Mouse (Mus musculus) neural tube, embryonic 12.5 days (tissue): ENCODE results near the gene Ryr3. TPM values are rescaled to one million over a fixed set of nuclear protein-coding genes. Genes with fewer than 3 reads are reported as not detected.
A peak's percentile ranks its signal among the peaks of the same experiment; 100 is the strongest.

Experiments used
- ATAC-seq: fragments of 200-750 bp; cut with Nextera tagmentation; 2 replicates; pipeline ENCODE4 v1.8.0; 2017; ENCODE audit warnings: low read depth, mild to moderate bottlenecking, moderate TSS enrichment, moderate library complexity; ENCODE audit not compliant: low FRiP score
- H3K27ac ChIP-seq: fragments of 300-500 bp; sonication (generic); 2 replicates; pipeline ENCODE4 v1.5.1; 2016
- H3K27me3 ChIP-seq: fragments of 300-500 bp; sonication (generic); replicated peaks from 2 replicates; pipeline ENCODE4 v1.6.1; 2016; ENCODE audit warnings: mild to moderate bottlenecking
- H3K36me3 ChIP-seq: fragments of 300-500 bp; sonication (generic); 2 replicates; pipeline ENCODE4 v1.6.1; 2016; ENCODE audit warnings: mild to moderate bottlenecking
- H3K4me1 ChIP-seq: fragments of 300-500 bp; sonication (generic); 2 replicates; pipeline ENCODE4 v1.6.1; 2016
- H3K4me2 ChIP-seq: fragments of 300-500 bp; sonication (generic); replicated peaks from 2 replicates; pipeline ENCODE4 v1.6.1; 2016; ENCODE audit warnings: mild to moderate bottlenecking
- H3K4me3 ChIP-seq: fragments of 300-500 bp; sonication (generic); 2 replicates; pipeline ENCODE4 v1.5.1; 2016
- H3K9ac ChIP-seq: fragments of 300-500 bp; sonication (generic); 2 replicates; pipeline ENCODE4 v1.6.1; 2016; ENCODE audit warnings: mild to moderate bottlenecking
- H3K9me3 ChIP-seq: fragments of 300-500 bp; sonication (generic); 2 replicates; pipeline ENCODE4 v1.6.1; 2016; ENCODE audit warnings: mild to moderate bottlenecking
- WGBS: fragments of 180-500 bp; shearing (Covaris S2); methylation state at CpG from one replicate; pipeline ENCODE4 v1.1.7; 2016; 5-methylcytosine and 5-hydroxymethylcytosine counted together
- polyA plus RNA-seq: library from polyadenylated mRNA; unstranded; fragments of >200 nt; fragmentation: Nextera tagmentation; extraction: Ambion mirVana; gene quantifications from 2 replicates; pipeline ENCODE4 v1.2.1, GENCODE M21; 2016

The Ryr3 gene
- 0.95 and 1.4 TPM in 2 replicates for polyA plus RNA-seq

DNA sequence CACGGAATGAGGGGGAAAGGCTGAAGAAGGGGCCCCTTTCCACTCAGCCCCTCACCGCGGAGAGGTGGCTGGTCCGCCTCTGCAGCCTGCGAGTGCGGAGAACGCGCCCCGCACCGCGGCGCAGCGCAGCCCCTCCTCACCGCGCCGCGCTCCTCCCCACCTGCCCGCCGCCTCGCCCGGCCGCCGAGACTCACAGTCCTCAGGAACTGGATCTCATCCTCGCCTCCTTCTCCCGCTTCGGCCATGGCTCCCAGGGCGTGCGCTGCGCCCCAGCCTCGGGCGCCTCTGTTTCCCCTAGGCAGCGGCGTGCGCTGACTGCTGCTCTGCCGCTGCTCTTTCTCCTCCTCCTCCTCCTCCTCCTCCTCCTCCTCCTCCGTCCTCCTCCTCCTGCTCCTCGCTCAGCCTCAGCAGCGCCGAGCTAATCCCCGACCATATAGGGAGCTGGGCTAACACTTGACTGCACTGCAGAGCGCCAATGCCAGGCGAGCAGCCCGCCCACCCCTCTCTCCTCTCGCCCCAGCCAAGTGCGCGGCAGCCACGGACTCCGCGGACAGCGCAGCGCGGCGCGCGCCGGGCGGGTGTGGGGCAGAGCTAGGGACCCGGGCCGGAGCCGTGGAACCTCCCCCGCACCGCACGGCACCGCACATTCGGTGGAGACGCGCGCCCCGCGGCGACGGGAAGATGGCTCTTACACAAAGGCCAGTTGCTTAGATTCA, at the start of gene Ryr3:
TSS of gene Ryr3 (minus strand) at position 351 of the 716 bp plus-strand sequence.
- peak; percentile 95 for ATAC-seq
- peak within 1 kb of the TSS; percentile 79 for H3K4me2 ChIP-seq
- H3K27me3 ChIP-seq: peaks cover 24% of the 10 kb centered on the region
- H3K36me3 ChIP-seq: no peaks in the 10 kb centered on the region
- H3K4me1 ChIP-seq: peaks cover 5% of the 10 kb centered on the region; the same call in 1 of the 2 replicates
- under 1% methylated on average over 62 of the region's 72 CpGs for WGBS
- H3K4me3 ChIP-seq: peak within 1 kb of the TSS; percentile 46
- peak within 1 kb of the TSS; percentile 51 for H3K9ac ChIP-seq
- peak within 1 kb of the TSS; percentile 6; the same call in 1 of the 2 replicates for H3K27ac ChIP-seq
- no peaks in the 10 kb centered on the region for H3K9me3 ChIP-seq

- no peak overlapping the region for H3K4me3 ChIP-seq
- H3K36me3 ChIP-seq: no peaks in the 10 kb centered on the region
- no peaks in the 10 kb centered on the region for H3K4me1 ChIP-seq
- H3K27me3 ChIP-seq: no peaks in the 10 kb centered on the region
- no peaks in the 10 kb centered on the region for H3K9me3 ChIP-seq
- no peak overlapping the region for H3K4me2 ChIP-seq
- no peak overlapping the region for H3K27ac ChIP-seq
- ATAC-seq: no peak
- H3K9ac ChIP-seq: no peak overlapping the region
- 76% methylated on average over 5 of the region's 5 CpGs for WGBS
Measured at GRCm38 (mm10) chr2:113238871-113239270, 22.0 kb upstream of the Ryr3 start.

DNA sequence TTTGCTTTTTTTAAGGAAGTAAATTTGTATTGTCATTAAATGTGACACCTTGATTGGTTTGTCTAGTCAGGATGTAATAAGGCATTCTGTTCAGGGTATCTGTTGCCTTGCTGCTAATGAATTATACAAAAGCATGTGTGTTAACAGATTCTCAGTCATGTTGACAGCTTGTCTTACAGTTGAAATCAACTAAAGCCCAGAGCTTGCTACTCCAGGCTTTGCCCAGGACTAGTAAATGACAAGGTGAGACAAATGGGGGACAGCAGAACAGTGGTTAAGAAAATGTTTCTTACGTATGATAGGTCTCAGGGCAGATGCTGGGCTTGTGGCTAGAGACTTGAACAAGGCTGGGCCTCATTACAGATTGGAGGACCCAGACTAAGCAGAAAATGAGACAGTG, 20.1 kb upstream of the Ryr3 start:
- no peak overlapping the region for H3K4me3 ChIP-seq
- H3K4me2 ChIP-seq: no peak overlapping the region
- no peak overlapping the region for H3K27ac ChIP-seq
- H3K27me3 ChIP-seq: no peaks in the 10 kb centered on the region
- no peaks in the 10 kb centered on the region for H3K36me3 ChIP-seq
- H3K9me3 ChIP-seq: no peaks in the 10 kb centered on the region
- 74% methylated on average over 1 of the region's 1 CpGs for WGBS
- H3K9ac ChIP-seq: no peak overlapping the region
- H3K4me1 ChIP-seq: no peaks in the 10 kb centered on the region
- ATAC-seq: no peak

GRCm38 (mm10) chr2:113234559-113234958, 17.7 kb upstream of the Ryr3 start:
- H3K4me1 ChIP-seq: no peaks in the 10 kb centered on the region
- H3K9me3 ChIP-seq: no peaks in the 10 kb centered on the region
- no peak; the same call in 1 of the 2 replicates for ATAC-seq
- no peaks in the 10 kb centered on the region for H3K27me3 ChIP-seq
- no peaks in the 10 kb centered on the region for H3K36me3 ChIP-seq
- H3K27ac ChIP-seq: no peak overlapping the region
- WGBS: 22% methylated on average over 3 of the region's 3 CpGs
- H3K9ac ChIP-seq: no peak overlapping the region
- H3K4me2 ChIP-seq: no peak overlapping the region
- no peak overlapping the region for H3K4me3 ChIP-seq

GRCm38 (mm10) chr2:113233356-113233755, 16.5 kb upstream of the Ryr3 start:
- Histone ChIP-seq H3K4me3 (no peak overlapping the region), H3K4me2 (no peak overlapping the region), H3K4me1 (no peaks in the 10 kb centered on the region), H3K27me3 (no peaks in the 10 kb centered on the region), H3K9ac (no peak overlapping the region), H3K36me3 (no peaks in the 10 kb centered on the region), H3K9me3 (no peaks in the 10 kb centered on the region), H3K27ac (no peak overlapping the region)
- ATAC-seq: no peak
- WGBS: 66% methylated on average over 3 of the region's 3 CpGs

GRCm38 (mm10) chr2:113216105-113216745, 671 bp downstream of the Ryr3 start:
- 3% methylated on average over 23 of the region's 23 CpGs for WGBS
- no peak; the same call in 1 of the 2 replicates for ATAC-seq
- Histone ChIP-seq H3K4me2 (peak overlapping the region; percentile 79), H3K27me3 (peaks cover 24% of the 10 kb centered on the region), H3K4me3 (peak overlapping the region; percentile 46), H3K36me3 (no peaks in the 10 kb centered on the region), H3K4me1 (peaks cover 5% of the 10 kb centered on the region; the same call in 1 of the 2 replicates), H3K9me3 (no peaks in the 10 kb centered on the region), H3K9ac (peak overlapping the region; percentile 51), H3K27ac (no peak overlapping the region)

- WGBS: 89% methylated on average over 3 of the region's 3 CpGs
- no peak overlapping the region for H3K27ac ChIP-seq
- H3K4me1 ChIP-seq: no peaks in the 10 kb centered on the region
- H3K27me3 ChIP-seq: peaks cover 2% of the 10 kb centered on the region; the same call in 1 of the 2 replicates
- H3K9ac ChIP-seq: no peak overlapping the region
- no peak for ATAC-seq
- H3K36me3 ChIP-seq: no peaks in the 10 kb centered on the region
- no peaks in the 10 kb centered on the region for H3K9me3 ChIP-seq
- no peak overlapping the region for H3K4me2 ChIP-seq
- H3K4me3 ChIP-seq: no peak overlapping the region
Measured at GRCm38 (mm10) chr2:113210023-113210422, 6.9 kb downstream of the Ryr3 start.

GRCm38 (mm10) chr2:113209263-113209662, 7.6 kb downstream of the Ryr3 start:
- Histone ChIP-seq H3K4me1 (no peaks in the 10 kb centered on the region), H3K9me3 (no peaks in the 10 kb centered on the region), H3K4me2 (no peak overlapping the region), H3K4me3 (no peak overlapping the region), H3K27me3 (no peaks in the 10 kb centered on the region), H3K36me3 (no peaks in the 10 kb centered on the region), H3K9ac (no peak overlapping the region), H3K27ac (no peak overlapping the region)
- WGBS: 95% methylated on average over 9 of the region's 9 CpGs
- no peak for ATAC-seq

GRCm38 (mm10) chr2:113202857-113203256, 14.0 kb downstream of the Ryr3 start:
- H3K4me1 ChIP-seq: no peaks in the 10 kb centered on the region
- no peak overlapping the region for H3K4me2 ChIP-seq
- no peak overlapping the region for H3K4me3 ChIP-seq
- no peaks in the 10 kb centered on the region for H3K9me3 ChIP-seq
- no peak overlapping the region for H3K27ac ChIP-seq
- H3K36me3 ChIP-seq: no peaks in the 10 kb centered on the region
- no peak overlapping the region for H3K9ac ChIP-seq
- no peak for ATAC-seq
- no peaks in the 10 kb centered on the region for H3K27me3 ChIP-seq
- 81% methylated on average over 6 of the region's 6 CpGs for WGBS

DNA sequence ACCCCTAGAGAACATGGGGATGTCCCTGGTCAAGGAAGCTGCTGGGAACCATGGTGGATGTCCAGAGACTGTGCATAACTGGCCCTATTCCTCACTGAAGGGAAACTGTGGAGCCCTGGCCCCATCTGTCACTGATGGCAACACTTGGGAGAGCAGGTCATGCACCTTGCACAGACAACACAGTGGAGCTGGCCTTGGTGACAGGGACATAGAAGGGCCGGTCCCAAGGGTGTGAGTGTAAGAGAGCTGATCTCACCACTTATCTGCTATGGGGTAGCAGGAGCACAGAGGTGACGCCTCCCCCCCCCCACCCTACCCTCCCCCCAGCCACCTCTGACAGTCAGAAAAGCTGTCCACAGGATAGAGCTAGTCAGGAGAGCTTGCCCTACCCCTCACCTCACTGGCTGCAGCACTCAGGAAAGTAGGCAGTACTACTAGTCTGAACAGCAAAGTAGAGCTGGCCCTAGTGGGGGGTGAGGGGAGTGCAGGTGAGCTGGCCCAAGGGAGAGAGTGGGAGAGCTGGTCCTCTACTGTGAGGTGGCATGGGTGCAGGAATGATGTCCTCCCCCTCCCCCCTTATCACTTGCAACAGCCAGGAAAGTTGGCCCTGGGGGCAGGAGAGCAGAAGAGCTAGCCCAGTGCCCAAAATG, 17.7 kb downstream of the Ryr3 start:
- Histone ChIP-seq H3K9ac (no peak overlapping the region), H3K36me3 (no peaks in the 10 kb centered on the region), H3K27me3 (no peaks in the 10 kb centered on the region), H3K27ac (no peak overlapping the region), H3K9me3 (no peaks in the 10 kb centered on the region), H3K4me2 (no peak overlapping the region), H3K4me1 (no peaks in the 10 kb centered on the region), H3K4me3 (no peak overlapping the region)
- 0 out of 2 replicates have a peak, but pooled peaks have one; percentile 53 for ATAC-seq
- WGBS: 95% methylated on average over 2 of the region's 2 CpGs

- no peak overlapping the region for H3K27ac ChIP-seq
Measured at GRCm38 (mm10) chr2:113187158-113187557, 29.7 kb downstream of the Ryr3 start.

DNA sequence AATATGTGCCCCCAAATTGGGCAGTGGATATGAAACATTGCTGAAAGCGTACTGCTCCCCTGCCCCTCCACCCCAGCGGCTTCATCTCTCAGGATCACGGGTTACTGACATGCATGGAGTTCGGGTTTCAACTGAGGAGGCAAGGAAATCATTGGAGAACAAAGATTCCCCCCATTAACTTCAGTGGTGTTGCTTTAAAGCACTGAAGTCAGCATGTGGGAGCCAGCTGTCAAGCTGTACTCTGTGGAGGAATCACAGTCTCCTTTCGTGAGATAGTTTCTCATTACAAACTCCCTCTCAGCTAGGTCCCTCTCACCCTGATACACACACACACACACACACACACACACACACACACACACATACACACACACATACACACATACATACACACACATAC, 35.2 kb downstream of the Ryr3 start:
- H3K27ac ChIP-seq: no peak overlapping the region
- no peak for ATAC-seq
- 55% methylated on average over 5 of the region's 5 CpGs for WGBS

More at GRCm38 (mm10) chr2:113187158-113187557, 29.7 kb downstream of the Ryr3 start:
- Histone ChIP-seq H3K4me1 (no peaks in the 10 kb centered on the region), H3K9ac (no peak overlapping the region), H3K4me2 (no peak overlapping the region), H3K36me3 (no peaks in the 10 kb centered on the region), H3K27me3 (no peaks in the 10 kb centered on the region), H3K4me3 (no peak overlapping the region), H3K9me3 (no peaks in the 10 kb centered on the region)
- 71% methylated on average over 6 of the region's 6 CpGs for WGBS
- ATAC-seq: no peak

More for the DNA sequence above, 35.2 kb downstream of the Ryr3 start:
- Histone ChIP-seq H3K27me3 (no peaks in the 10 kb centered on the region), H3K4me1 (no peaks in the 10 kb centered on the region), H3K9ac (no peak overlapping the region), H3K4me2 (no peak overlapping the region), H3K9me3 (no peaks in the 10 kb centered on the region), H3K4me3 (no peak overlapping the region), H3K36me3 (no peaks in the 10 kb centered on the region)
